Mouse (Mus musculus) limb, embryonic 10.5 days (tissue): ENCODE data around the gene Lif. TPM values are rescaled to one million over a fixed set of nuclear protein-coding genes. Genes with fewer than 3 reads are reported as not detected.

ENCODE experiments used
- DNase-seq: peaks from one replicate; pipeline ENCODE4 v3.0.0-alpha.2; 2017; ENCODE audit warnings: low spot score
- H3K27ac ChIP-seq: fragments of 300-500 bp; sonication (generic); 2 replicates; pipeline ENCODE4 v1.5.1; 2016; ENCODE audit warnings: mild to moderate bottlenecking
- H3K27me3 ChIP-seq: fragments of 300-500 bp; sonication (generic); 2 replicates; pipeline ENCODE4 v1.6.1; 2016; ENCODE audit warnings: low read depth, mild to moderate bottlenecking; ENCODE audit not compliant: poor library complexity, severe bottlenecking
- H3K36me3 ChIP-seq: fragments of 300-500 bp; sonication (generic); 2 replicates; pipeline ENCODE4 v1.6.1; 2016; ENCODE audit warnings: mild to moderate bottlenecking, moderate library complexity
- H3K4me1 ChIP-seq: fragments of 300-500 bp; sonication (generic); 2 replicates; pipeline ENCODE4 v1.6.1; 2016
- H3K4me3 ChIP-seq: fragments of 300-500 bp; sonication (generic); 2 replicates; pipeline ENCODE4 v1.5.1; 2016; ENCODE audit warnings: mild to moderate bottlenecking, moderate library complexity
- H3K9me3 ChIP-seq: fragments of 300-500 bp; sonication (generic); replicated peaks from 2 replicates; pipeline ENCODE4 v1.6.1; 2016; ENCODE audit warnings: mild to moderate bottlenecking
- WGBS: fragments of 180-500 bp; shearing (Covaris S2); methylation state at CpG from one replicate; pipeline ENCODE4 v1.1.7; 2016; 5-methylcytosine and 5-hydroxymethylcytosine counted together
- polyA plus RNA-seq: library from polyadenylated mRNA; unstranded; fragments of >200 nt; fragmentation: Nextera tagmentation; extraction: Ambion mirVana; gene quantifications from 2 replicates; pipeline ENCODE4 v1.2.1, GENCODE M21; 2016

Lif gene
- polyA plus RNA-seq, 1 experiment from 2014 or later: 0.06 TPM

DNA sequence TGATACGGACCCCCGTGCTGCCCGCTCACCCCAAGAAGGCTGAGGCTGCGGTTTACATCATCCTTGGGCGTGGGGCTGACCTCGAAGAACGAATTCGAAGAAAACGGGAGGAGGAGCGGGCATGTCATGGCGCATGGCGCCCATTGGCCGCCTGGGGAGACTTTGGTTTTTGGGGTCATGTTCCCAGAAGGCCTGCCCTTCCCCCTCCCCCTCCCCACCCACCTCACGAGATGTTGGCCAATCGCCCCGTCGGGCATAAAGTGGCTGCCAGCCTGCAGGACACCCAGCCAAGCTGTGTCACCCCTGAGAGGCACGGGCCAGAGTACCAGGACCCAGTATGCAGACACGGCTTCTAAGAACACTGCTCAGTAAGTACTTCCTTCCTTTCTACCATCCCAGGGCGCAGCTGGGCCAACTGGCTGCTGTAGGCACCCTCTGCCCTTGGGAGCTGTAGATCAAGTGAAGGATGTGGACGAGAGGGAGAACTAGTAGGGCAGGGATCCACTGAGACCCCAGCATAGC is 20.8 kb upstream of the Lif start:
- Histone ChIP-seq H3K4me3 (no peak overlapping the region), H3K4me1 (no peaks in the 10 kb centered on the region), H3K27ac (no peak overlapping the region), H3K36me3 (no peaks in the 10 kb centered on the region), H3K27me3 (no peaks in the 10 kb centered on the region), H3K9me3 (no peaks in the 10 kb centered on the region)
- DNase-seq: no peak
- 92% methylated on average over 21 of the region's 21 CpGs for WGBS

DNA sequence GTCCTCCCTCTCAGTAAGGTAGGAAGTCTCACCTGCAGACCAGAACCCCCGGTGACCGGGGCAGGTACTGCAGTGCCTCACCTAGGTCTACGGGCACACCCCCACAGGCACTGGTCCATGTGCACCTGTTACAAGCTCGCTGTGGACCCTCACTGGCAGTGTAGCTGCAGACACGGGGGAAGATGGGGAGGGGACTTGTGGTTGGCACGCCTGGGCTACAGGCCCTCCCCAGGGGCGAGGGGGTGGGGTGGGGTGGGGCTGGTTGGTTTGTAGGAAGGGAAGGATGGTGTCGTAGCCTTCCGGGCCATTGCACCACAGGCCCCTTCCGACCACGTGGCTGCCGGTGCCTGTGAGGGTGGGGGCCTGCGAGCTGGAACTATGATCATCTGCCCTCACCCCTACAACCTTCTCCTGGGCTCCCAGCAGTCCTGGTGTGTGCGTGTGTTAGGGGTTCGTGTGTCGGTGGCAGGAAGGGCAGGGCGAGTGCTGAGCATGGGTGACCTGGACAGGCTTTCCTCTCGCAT is 19.9 kb upstream of the Lif start:
- H3K27ac ChIP-seq: no peak overlapping the region
- no peak for DNase-seq
- H3K4me3 ChIP-seq: no peak overlapping the region
- H3K27me3 ChIP-seq: no peaks in the 10 kb centered on the region
- no peaks in the 10 kb centered on the region for H3K9me3 ChIP-seq
- no peaks in the 10 kb centered on the region for H3K4me1 ChIP-seq
- no peaks in the 10 kb centered on the region for H3K36me3 ChIP-seq
- WGBS: 80% methylated on average over 18 of the region's 18 CpGs

DNA sequence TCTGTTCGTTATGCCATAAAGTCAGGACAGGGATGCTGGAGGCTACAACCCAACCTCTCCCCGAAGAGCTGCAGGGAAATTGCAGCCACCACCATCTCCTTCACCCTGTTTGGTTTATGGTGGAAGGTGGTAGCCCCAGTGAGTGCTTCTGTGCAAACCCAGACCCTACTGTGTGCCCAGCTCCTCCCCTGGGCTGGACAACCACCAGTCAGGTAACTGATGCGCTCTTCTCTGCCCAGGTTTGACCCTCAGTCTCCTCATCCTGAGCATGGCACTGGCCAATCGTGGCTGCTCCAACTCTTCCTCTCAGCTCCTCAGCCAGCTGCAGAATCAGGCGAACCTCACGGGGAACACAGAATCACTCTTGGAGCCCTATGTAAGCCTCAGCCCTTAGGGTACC is 19.2 kb upstream of the Lif start:
- DNase-seq: no peak
- Histone ChIP-seq H3K36me3 (no peaks in the 10 kb centered on the region), H3K27ac (no peak overlapping the region), H3K4me3 (no peak overlapping the region), H3K4me1 (no peaks in the 10 kb centered on the region), H3K27me3 (no peaks in the 10 kb centered on the region), H3K9me3 (no peaks in the 10 kb centered on the region)
- WGBS: 82% methylated on average over 6 of the region's 6 CpGs

DNA sequence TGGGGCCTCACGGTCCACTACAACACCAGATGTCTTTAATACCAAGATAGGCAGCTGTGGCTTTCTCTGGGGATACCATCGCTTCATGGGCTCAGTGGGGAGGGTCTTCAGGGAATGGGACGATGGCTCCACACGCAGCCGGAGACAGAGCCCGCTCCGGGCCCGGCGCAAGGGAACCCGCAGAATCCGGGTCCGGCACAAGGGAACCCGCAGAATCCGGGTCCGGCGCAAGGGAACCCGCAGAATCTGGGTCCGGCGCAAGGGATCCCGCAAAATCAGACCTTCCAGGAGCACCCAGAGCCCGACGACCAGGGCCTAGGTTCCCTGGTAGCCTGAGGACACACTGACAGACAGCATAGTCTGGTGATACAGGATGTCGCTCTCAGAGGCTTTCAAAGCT is 17.7 kb upstream of the Lif start:
- H3K27ac ChIP-seq: no peak overlapping the region

DNA sequence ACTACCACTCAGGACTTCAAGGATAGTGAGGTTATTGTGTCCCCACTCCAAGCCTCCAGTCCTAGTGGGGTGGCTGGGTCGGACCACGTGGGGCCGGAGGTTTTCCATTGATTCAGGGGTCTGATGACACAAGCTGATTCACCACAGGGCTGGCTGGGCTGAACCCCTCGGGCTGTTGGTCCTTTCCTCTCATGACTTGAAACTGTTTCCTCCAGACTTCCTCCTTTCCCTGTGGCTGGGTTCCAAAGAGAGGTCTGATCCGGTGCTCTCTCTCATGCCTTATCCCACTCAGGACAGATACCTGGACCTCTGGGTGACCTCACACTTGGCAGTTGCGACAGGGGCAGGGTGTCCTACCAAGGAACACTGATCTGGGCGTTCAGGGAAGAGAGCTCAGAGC is 17.2 kb upstream of the Lif start:
- Histone ChIP-seq H3K4me3 (no peak overlapping the region), H3K9me3 (no peaks in the 10 kb centered on the region), H3K27me3 (no peaks in the 10 kb centered on the region), H3K27ac (no peak overlapping the region), H3K36me3 (no peaks in the 10 kb centered on the region), H3K4me1 (no peaks in the 10 kb centered on the region)
- WGBS: 78% methylated on average over 7 of the region's 7 CpGs
- DNase-seq: no peak

More for the DNA sequence above, 17.7 kb upstream of the Lif start:
- H3K4me3 ChIP-seq: no peak overlapping the region
- H3K9me3 ChIP-seq: no peaks in the 10 kb centered on the region
- no peaks in the 10 kb centered on the region for H3K4me1 ChIP-seq
- no peaks in the 10 kb centered on the region for H3K27me3 ChIP-seq
- 93% methylated on average over 23 of the region's 23 CpGs for WGBS
- H3K36me3 ChIP-seq: no peaks in the 10 kb centered on the region
- no peak for DNase-seq

DNA sequence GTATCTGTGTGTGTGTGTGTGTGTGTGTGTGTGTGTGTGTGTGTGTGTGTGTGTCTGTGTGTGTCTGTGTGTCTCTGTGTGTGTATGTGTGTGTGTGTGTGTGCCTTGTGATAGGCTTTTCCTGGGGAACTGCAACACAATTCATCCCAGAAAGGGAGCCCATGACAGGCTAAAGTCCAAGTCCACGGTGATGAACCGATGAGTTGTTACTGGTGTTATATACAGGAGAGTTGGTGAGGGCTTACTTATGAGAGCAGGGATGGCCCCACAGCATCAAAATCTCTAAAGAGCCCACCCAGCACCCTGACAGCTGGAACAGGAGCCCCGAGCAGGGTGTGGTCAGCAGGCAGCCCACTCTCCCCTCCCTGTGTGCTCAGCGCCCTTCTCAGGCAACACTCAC is 16.2 kb upstream of the Lif start:
- Histone ChIP-seq H3K9me3 (no peaks in the 10 kb centered on the region), H3K27ac (no peak overlapping the region), H3K4me1 (peaks cover 4% of the 10 kb centered on the region; the same call in 1 of the 2 replicates), H3K4me3 (no peak overlapping the region), H3K36me3 (no peaks in the 10 kb centered on the region), H3K27me3 (no peaks in the 10 kb centered on the region)
- WGBS: 78% methylated on average over 4 of the region's 4 CpGs
- DNase-seq: no peak

DNA sequence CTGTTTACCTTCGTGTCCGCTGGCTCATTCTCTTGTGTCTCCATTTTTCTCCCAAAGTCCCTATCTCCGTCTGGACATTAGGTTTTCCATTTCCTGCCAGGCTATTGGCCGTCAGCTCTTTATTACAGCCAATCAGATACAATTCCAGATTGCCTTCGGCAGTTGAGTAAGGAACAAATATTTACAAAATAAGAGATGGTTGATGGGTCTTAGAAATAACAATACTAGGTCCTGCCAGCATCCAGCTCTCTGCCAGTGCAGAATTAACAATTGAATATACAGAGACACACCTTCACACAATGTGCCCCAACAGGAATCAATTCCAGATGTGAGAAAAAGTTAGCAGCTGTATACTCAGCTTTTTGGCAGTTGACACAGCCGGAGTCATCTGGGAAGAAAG is 11.2 kb upstream of the Lif start:
- H3K4me3 ChIP-seq: no peak overlapping the region

DNA sequence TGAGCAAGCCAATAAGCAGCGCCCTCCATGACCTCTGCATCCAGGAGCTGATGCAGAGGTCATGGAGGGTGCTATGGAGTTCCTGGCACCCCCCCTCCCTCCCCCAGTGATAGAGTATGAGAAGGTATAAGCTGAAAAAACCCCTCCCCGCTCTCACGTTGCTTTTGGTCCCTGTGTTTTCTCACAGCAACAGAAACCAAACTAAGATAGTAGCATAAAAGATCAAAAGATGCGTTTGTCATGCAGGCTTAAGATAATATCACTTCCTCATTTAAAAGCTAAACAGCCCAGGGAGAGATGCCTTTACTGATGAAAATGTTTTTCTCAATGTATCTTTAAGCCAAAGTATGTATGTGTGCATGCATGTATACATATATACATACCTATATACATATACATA is 10.7 kb upstream of the Lif start:
- Histone ChIP-seq H3K9me3 (no peaks in the 10 kb centered on the region), H3K4me1 (peaks cover 15% of the 10 kb centered on the region), H3K36me3 (no peaks in the 10 kb centered on the region), H3K27ac (no peak overlapping the region), H3K4me3 (no peak overlapping the region), H3K27me3 (no peaks in the 10 kb centered on the region)
- 72% methylated on average over 4 of the region's 4 CpGs for WGBS
- DNase-seq: no peak

More for the DNA sequence above, 11.2 kb upstream of the Lif start:
- no peak for DNase-seq
- Histone ChIP-seq H3K27ac (no peak overlapping the region), H3K36me3 (no peaks in the 10 kb centered on the region), H3K4me1 (peaks cover 15% of the 10 kb centered on the region), H3K27me3 (no peaks in the 10 kb centered on the region), H3K9me3 (no peaks in the 10 kb centered on the region)
- WGBS: 60% methylated on average over 6 of the region's 6 CpGs

DNA sequence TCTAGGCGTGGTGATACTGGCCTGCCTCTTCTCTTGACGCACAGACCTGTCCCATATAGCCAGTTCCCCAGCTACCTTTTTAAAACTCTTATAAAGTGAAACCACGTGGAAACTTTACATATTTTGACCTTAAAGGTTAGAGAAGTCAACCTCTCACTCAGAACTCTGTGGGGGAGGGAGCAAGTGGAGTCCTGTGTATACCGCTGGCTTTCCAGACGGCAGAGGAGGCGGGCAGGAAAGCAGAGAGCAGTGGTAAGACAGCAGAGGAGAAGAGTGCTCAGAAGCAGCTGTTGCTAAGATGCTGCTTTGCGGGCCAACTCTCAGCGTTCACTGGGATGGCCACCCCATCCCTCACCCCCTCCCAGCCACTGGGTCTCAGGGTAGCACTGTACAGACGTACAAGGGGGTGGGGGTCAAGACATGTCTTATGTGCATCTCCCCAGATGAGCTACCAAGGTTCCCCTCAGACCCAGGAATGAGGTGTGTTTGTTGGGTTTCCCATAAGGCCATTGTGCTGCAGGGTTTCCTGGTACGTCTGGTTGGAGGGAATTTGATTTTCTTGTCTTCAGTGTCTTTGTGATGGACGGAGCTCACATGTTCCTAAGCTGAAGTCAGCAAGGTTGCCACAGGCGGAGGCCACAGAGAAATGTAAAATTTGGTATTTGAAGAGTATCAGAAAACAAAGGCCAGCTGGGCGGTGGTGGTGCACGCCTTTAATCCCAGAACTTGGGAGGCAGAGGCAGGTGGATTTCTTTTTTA is 10.0 kb upstream of the Lif start:
- peaks cover 15% of the 10 kb centered on the region for H3K4me1 ChIP-seq
- H3K4me3 ChIP-seq: no peak overlapping the region
- no peaks in the 10 kb centered on the region for H3K36me3 ChIP-seq
- no peak overlapping the region for H3K27ac ChIP-seq
- WGBS: 76% methylated on average over 14 of the region's 14 CpGs
- no peaks in the 10 kb centered on the region for H3K9me3 ChIP-seq
- DNase-seq: no peak
- no peaks in the 10 kb centered on the region for H3K27me3 ChIP-seq

DNA sequence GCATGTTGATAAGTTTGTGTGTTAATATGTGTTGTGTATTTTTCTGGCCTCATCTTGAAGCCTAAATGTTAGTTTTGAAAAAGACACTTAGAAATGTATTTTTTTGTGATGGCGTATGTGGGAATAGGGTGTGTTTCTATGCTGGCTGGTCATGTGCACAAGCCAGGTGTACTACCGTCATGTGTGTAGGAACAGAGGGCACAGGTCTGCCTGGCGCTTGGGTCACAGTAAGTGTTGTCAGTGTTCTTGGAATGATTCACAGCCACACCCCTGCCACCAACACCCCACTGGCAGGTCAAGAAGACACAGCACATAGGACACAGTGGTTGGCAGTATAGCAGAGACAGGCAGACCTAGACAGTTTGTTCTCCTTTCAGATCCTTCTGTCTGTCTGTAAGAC is 8.2 kb upstream of the Lif start:
- WGBS: 94% methylated on average over 3 of the region's 3 CpGs
- H3K36me3 ChIP-seq: no peaks in the 10 kb centered on the region
- DNase-seq: no peak
- H3K27ac ChIP-seq: no peak overlapping the region
- H3K9me3 ChIP-seq: no peaks in the 10 kb centered on the region
- H3K27me3 ChIP-seq: no peaks in the 10 kb centered on the region
- peaks cover 15% of the 10 kb centered on the region for H3K4me1 ChIP-seq
- no peak overlapping the region for H3K4me3 ChIP-seq

DNA sequence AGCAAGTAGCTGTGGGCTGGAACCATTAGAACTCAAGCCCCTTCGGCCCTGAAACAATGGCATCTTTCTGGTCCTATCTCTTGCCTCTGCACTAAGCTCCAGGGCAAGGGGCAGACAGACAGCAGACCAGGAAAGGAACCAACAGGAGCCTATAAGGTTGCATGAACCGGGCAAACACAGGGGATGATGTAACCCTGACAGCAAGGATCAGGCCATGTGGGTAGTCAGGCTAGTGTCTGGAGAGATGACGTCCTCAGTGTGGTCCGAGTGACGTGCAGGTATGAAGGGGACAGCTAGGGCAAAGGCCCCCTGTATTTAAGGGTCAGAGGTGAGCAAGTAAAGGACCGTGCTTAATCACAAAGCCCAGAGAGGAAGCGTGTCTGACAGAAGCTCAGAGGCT is 7.1 kb upstream of the Lif start:
- 76% methylated on average over 7 of the region's 7 CpGs for WGBS
- Histone ChIP-seq H3K4me3 (no peak overlapping the region), H3K27ac (no peak overlapping the region)

DNA sequence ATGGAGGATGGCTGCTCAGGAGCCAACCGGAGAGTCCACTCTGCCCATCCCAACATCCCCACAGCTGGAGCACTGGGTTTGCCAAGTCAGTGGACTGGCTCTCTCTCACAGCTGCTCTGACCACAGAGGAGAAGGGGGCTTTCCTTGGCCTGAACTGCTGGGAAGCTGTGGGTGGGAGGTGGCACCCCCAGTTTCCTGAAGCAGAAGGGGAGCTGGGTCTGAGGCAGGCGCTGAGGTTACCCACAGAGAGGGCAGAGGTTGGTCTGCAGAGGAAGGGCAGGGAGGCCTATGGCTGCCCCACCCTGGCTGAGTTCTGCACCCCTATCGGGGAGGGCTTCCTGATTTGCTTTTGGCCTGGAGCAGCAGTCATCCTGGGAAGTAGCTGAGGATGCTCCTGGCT is 6.0 kb upstream of the Lif start:
- Histone ChIP-seq H3K36me3 (no peaks in the 10 kb centered on the region), H3K4me3 (no peak overlapping the region), H3K27ac (no peak overlapping the region), H3K9me3 (no peaks in the 10 kb centered on the region), H3K4me1 (peaks cover 8% of the 10 kb centered on the region), H3K27me3 (no peaks in the 10 kb centered on the region)
- 85% methylated on average over 3 of the region's 3 CpGs for WGBS
- no peak for DNase-seq

More for the DNA sequence above, 7.1 kb upstream of the Lif start:
- DNase-seq: no peak
- Histone ChIP-seq H3K4me1 (peaks cover 15% of the 10 kb centered on the region), H3K27me3 (no peaks in the 10 kb centered on the region), H3K36me3 (no peaks in the 10 kb centered on the region), H3K9me3 (no peaks in the 10 kb centered on the region)

DNA sequence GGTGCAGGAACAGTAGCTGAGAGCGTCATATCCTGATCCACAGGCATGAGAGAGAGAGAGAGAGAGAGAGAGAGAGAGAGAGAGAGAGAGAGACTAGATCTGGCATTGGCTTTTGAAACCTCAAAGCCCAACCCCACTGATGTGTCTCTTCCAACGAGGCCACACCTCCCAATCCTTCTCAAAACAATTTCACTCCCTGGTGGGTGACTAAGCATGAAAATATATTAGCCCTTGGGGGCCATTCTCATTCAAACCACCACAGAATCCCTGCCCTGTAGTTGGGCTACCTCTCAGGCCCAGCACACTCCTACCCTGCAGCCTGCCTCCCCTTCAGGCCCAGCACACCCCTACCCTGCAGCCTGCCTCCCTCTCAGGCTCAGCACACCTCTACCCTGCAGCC is 4.5 kb upstream of the Lif start:
- Histone ChIP-seq H3K27me3 (no peaks in the 10 kb centered on the region), H3K9me3 (no peaks in the 10 kb centered on the region), H3K27ac (no peak overlapping the region), H3K4me3 (no peak overlapping the region), H3K36me3 (no peaks in the 10 kb centered on the region), H3K4me1 (no peaks in the 10 kb centered on the region)
- no peak for DNase-seq
- 84% methylated on average over 2 of the region's 2 CpGs for WGBS
